13 mouse cellular contexts compared by ENCODE assay signal in the genomic region with DNA sequence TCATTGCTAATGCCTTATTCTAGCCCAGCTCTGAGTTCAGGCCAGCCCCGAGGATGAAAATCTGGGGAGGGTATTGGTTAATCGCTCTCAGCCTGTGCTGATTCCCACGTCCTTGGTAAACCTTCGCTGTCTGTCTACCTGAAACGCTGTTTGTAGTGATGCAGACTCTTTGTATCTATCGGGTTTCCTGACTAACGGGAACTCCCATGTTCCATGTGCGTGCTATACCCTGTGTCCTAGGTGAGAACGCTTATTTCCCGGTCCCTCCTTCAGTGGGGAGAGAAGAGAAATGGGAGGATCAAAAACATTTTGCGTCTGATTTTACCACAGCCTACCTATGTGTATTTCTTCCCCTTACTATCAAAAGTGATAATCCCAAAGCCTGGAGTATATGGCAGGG. TPM values are rescaled to one million over a fixed set of nuclear protein-coding genes. Genes with fewer than 3 reads are reported as not detected.
DNase-seq lines count a peak whose midpoint lies in the region; ATAC-seq and TF ChIP-seq lines count a peak whose summit lies in the region.
"Had no signal": no experiment of that assay in that cellular context is flagged by ENCODE, and none has a peak within 500 bp of the region (broad histone marks: within the 10 kb centered on the region; RNA-seq: fewer than 3 reads in every experiment).

No protein-coding gene starts in this region.

- TF ChIP-seq POLR2A in MEL (IDR thresholded peaks at IDR 0.05; ENCODE audit: control insufficient read depth in 1 of 2, insufficient read depth in 1 of 2, low read depth in 1 of 2, low read length in 2 of 2, poor library complexity in 1 of 2), result no peak

- peaks cover 56% of the 10 kb centered on the region for H3K4me1 ChIP-seq in kidney, embryonic 15.5 days
- H3K4me1 ChIP-seq in MEL (ENCODE audit: control insufficient read depth in 1 of 2, insufficient read depth in 2 of 2, low read length in 2 of 2), result peaks cover 13 to 46% of the 10 kb centered on the region in 2 experiments
- H3K4me1 ChIP-seq in brown adipose tissue, adult 24 weeks (ENCODE audit: control insufficient read depth, insufficient read depth, insufficient read length, low read length), result no peaks in the 10 kb centered on the region; the same call in 1 of the 2 replicates
- H3K4me1 ChIP-seq in liver, embryonic 14.5 days (replicated peaks; ENCODE audit: control insufficient read depth in 2 of 2, insufficient read depth in 2 of 2, low read length in 1 of 2), result peaks cover 6 to 51% of the 10 kb centered on the region in 2 experiments

- H3K4me2 ChIP-seq in kidney, embryonic 15.5 days, result peak overlapping the region; percentile 50; the same call in 1 of the 2 replicates
- peak overlapping the region; percentile 63 for H3K4me2 ChIP-seq in liver, embryonic 14.5 days (ENCODE audit: low read depth)

- H3K36me3 ChIP-seq in kidney, embryonic 15.5 days, result no peaks in the 10 kb centered on the region
- H3K36me3 ChIP-seq in MEL (ENCODE audit: control insufficient read depth in 1 of 2, insufficient read depth in 2 of 2, low read length in 2 of 2), result peaks cover 0 to 27% of the 10 kb centered on the region in 2 experiments; a peak in 2 of 4 replicates
- H3K36me3 ChIP-seq in liver, embryonic 14.5 days (replicated peaks; ENCODE audit: control insufficient read depth, insufficient read depth, low read depth), result no peaks in the 10 kb centered on the region
- H3K36me3 ChIP-seq: embryonic facial prominence, embryonic 12.5 days; neural tube, embryonic 12.5 days had no signal

- no peak overlapping the region for H3K9ac ChIP-seq in kidney, embryonic 15.5 days
- peak overlapping the region; percentile 76 for H3K9ac ChIP-seq in MEL (ENCODE audit: control insufficient read depth, low read depth, low read length, poor library complexity, severe bottlenecking)
- no peak overlapping the region; the same call in 1 of the 2 replicates for H3K9ac ChIP-seq in liver, embryonic 14.5 days (replicated peaks)
- H3K9ac ChIP-seq: embryonic facial prominence, embryonic 12.5 days had no signal

- TF ChIP-seq CTCF in MEL (IDR thresholded peaks at IDR 0.05 in 2 of 3, conservative IDR thresholded peaks at IDR 0.05 in 1 of 3; ENCODE audit: control insufficient read depth in 1 of 3, insufficient read depth in 1 of 3, low read depth in 2 of 3, low read length in 3 of 3, poor library complexity in 1 of 3, severe bottlenecking in 1 of 3), result no peak
- TF ChIP-seq CTCF in liver, embryonic 14.5 days (IDR thresholded peaks at IDR 0.05; ENCODE audit: low read depth), result no peak

- TF ChIP-seq EP300 in MEL (IDR thresholded peaks at IDR 0.05; ENCODE audit: low read depth in 1 of 2, low read length in 2 of 2), result no peak
- TF ChIP-seq EP300 in liver, embryonic 14.5 days (IDR thresholded peaks at IDR 0.05; ENCODE audit: low read depth), result no peak

- no peaks in the 10 kb centered on the region for H3K27me3 ChIP-seq in kidney, embryonic 15.5 days
- H3K27me3 ChIP-seq in MEL (ENCODE audit: control insufficient read depth in 1 of 2, insufficient read depth in 2 of 2, low read length in 2 of 2), result no peaks in the 10 kb centered on the region
- H3K27me3 ChIP-seq in liver, embryonic 14.5 days (ENCODE audit: control insufficient read depth, insufficient read depth, low read length), result no peaks in the 10 kb centered on the region
- H3K27me3 ChIP-seq: embryonic facial prominence, embryonic 12.5 days; neural tube, embryonic 12.5 days had no signal

- H3K4me3 ChIP-seq in kidney, embryonic 15.5 days (replicated peaks), result no peak overlapping the region
- peak overlapping the region; percentile 72 to 75 for H3K4me3 ChIP-seq in MEL (ENCODE audit: control insufficient read depth in 1 of 2, insufficient read depth in 1 of 2, low read depth in 2 of 2, low read length in 2 of 2)
- H3K4me3 ChIP-seq in brown adipose tissue, adult 24 weeks (ENCODE audit: insufficient read depth, low read depth, low read length), result no peak overlapping the region
- H3K4me3 ChIP-seq in liver, embryonic 14.5 days (ENCODE audit: insufficient read depth in 1 of 2, low read depth in 2 of 2, low read length in 2 of 2), result no peak overlapping the region
- H3K4me3 ChIP-seq: embryonic facial prominence, embryonic 12.5 days; neural tube, embryonic 12.5 days had no signal

- WGBS in kidney, embryonic 15.5 days, result 41% methylated on average over 11 of the region's 11 CpGs
- 21% methylated on average over 11 of the region's 11 CpGs for WGBS in liver, embryonic 14.5 days (ENCODE audit: insufficient replicate concordance)

- no peak for DNase-seq in kidney, adult 18-20 months
- peak; percentile 60 for DNase-seq in MEL (ENCODE audit: low read depth, low spot score)
- no peak for DNase-seq in liver, embryonic 14.5 days (ENCODE audit: low read depth in 3 of 3, low spot score in 3 of 3)
- DNase-seq in cerebellum, adult 11 months, result no peak
- DNase-seq in cerebellum, adult 18-20 months, result no peak
- DNase-seq: adrenal gland, adult 8-10 months; cerebellum, adult 9-10 months; right cerebral cortex, postnatal 14 days had no signal

- H3K27ac ChIP-seq in kidney, embryonic 15.5 days, result 0 out of 2 replicates have a peak overlapping the region, but pooled peaks have one; percentile 27
- peak overlapping the region; percentile 87 for H3K27ac ChIP-seq in MEL (ENCODE audit: control insufficient read depth, low read depth, low read length)
- H3K27ac ChIP-seq in brown adipose tissue, adult 24 weeks (replicated peaks; ENCODE audit: low read depth, low read length), result 0 out of 2 replicates have a peak overlapping the region, but pooled peaks have one; percentile 22
- no peak overlapping the region for H3K27ac ChIP-seq in liver, embryonic 14.5 days
- H3K27ac ChIP-seq: embryonic facial prominence, embryonic 12.5 days; kidney, postnatal 0 days; neural tube, embryonic 12.5 days had no signal

- H3K79me2 ChIP-seq in MEL (ENCODE audit: control insufficient read depth, insufficient read depth, low read length, poor library complexity), result peaks cover 2% of the 10 kb centered on the region; the same call in 1 of the 2 replicates

- no peak; the same call in 1 of the 2 replicates for TF ChIP-seq RAD21 in MEL (IDR thresholded peaks at IDR 0.05; ENCODE audit: low read depth, low read length)

- ATAC-seq in kidney, embryonic 15.5 days (replicated peaks; ENCODE audit: low FRiP score), result no peak
- ATAC-seq in liver, embryonic 14.5 days (ENCODE audit: insufficient read depth), result no peak

- no peaks in the 10 kb centered on the region for H3K9me3 ChIP-seq in kidney, embryonic 15.5 days (replicated peaks)
- H3K9me3 ChIP-seq in MEL (replicated peaks; ENCODE audit: insufficient read depth, low read length), result no peaks in the 10 kb centered on the region
- no peaks in the 10 kb centered on the region for H3K9me3 ChIP-seq in liver, embryonic 14.5 days (ENCODE audit: control insufficient read depth, low read length)
- H3K9me3 ChIP-seq: embryonic facial prominence, embryonic 12.5 days; neural tube, embryonic 12.5 days had no signal

TF ChIP-seq in MEL, 35 proteins besides CTCF, POLR2A, EP300 and RAD21:
- TF ChIP-seq MYC (IDR thresholded peaks at IDR 0.05; ENCODE audit: low read depth, low read length) (peak; percentile 53; the same call in 1 of the 2 replicates), UBTF (IDR thresholded peaks at IDR 0.05; ENCODE audit: borderline replicate concordance, insufficient read depth, low read depth, low read length) (no peak), MAX (IDR thresholded peaks at IDR 0.05; ENCODE audit: low read length) (0 out of 2 replicates have a peak, but pooled peaks have one; percentile 35), NRF1 (IDR thresholded peaks at IDR 0.05; ENCODE audit: insufficient read depth, low read depth, low read length, poor library complexity, severe bottlenecking) (no peak), POLR2AphosphoS2 (IDR thresholded peaks at IDR 0.05; ENCODE audit: low read length) (0 out of 2 replicates have a peak, but pooled peaks have one; percentile 7), CHD1 (IDR thresholded peaks at IDR 0.05; ENCODE audit: low read depth, low read length) (0 out of 2 replicates have a peak, but pooled peaks have one; percentile 35)
TF ChIP-seq in MEL: peak in this region for 4.

RNA-seq across cellular contexts. Expression of gene Sec22b, which starts 31.8 kb away (rescaled TPM):
- 130 TPM in 2 replicates for polyA plus RNA-seq in kidney, embryonic 15.5 days (2015; fragmentation: Nextera tagmentation; extraction: Ambion mirVana)
- 35.3 and 36.8 TPM in 2 replicates for total RNA-seq in MEL (2012; rRNA removed)
- 10 to 100 TPM in 1 of 2 experiments, not detected in 1; 43.3 TPM for polyA plus RNA-seq in MEL (2012; ENCODE audit: insufficient read depth in 1 of 2, insufficient read length in 2 of 2, low read depth in 1 of 2, low replicate concordance in 2 of 2, missing spikeins in 1 of 2)
- 53.2 and 65.3 TPM in 2 replicates for polyA plus RNA-seq in brown adipose tissue, adult 24 weeks (2012; ENCODE audit: insufficient read depth, insufficient read length, missing spikeins)
- polyA plus RNA-seq in liver, embryonic 14.5 days (2012; rRNA removed), result 16.9 and 22.6 TPM in 2 replicates
- 57.7 and 63.5 TPM in 2 replicates for polyA plus RNA-seq in liver, embryonic 14.5 days (2014; fragmentation: Nextera tagmentation; extraction: Ambion mirVana)

RNA-seq across cellular contexts. Expression of gene Pde4dip, which starts 44.3 kb away (rescaled TPM):
- 23.2 and 23.5 TPM in 2 replicates for polyA plus RNA-seq in kidney, embryonic 15.5 days (2015; fragmentation: Nextera tagmentation; extraction: Ambion mirVana)
- total RNA-seq in MEL (2012; rRNA removed), result 52.4 and 53.3 TPM in 2 replicates
- 10 to 100 TPM in 1 of 2 experiments, not detected in 1; 47.6 TPM for polyA plus RNA-seq in MEL (2012; ENCODE audit: insufficient read depth in 1 of 2, insufficient read length in 2 of 2, low read depth in 1 of 2, low replicate concordance in 2 of 2, missing spikeins in 1 of 2)
- 54.7 and 64.1 TPM in 2 replicates for polyA plus RNA-seq in brown adipose tissue, adult 24 weeks (2012; ENCODE audit: insufficient read depth, insufficient read length, missing spikeins)
- polyA plus RNA-seq in liver, embryonic 14.5 days (2012; rRNA removed), result 2.3 and 4.0 TPM in 2 replicates
- polyA plus RNA-seq in liver, embryonic 14.5 days (2014; fragmentation: Nextera tagmentation; extraction: Ambion mirVana), result 5.8 and 6.7 TPM in 2 replicates

Comparison
In these comparisons a context has a peak if more than half of its experiments do, and no peak if none do; other contexts are left out.
1. H3K4me3 ChIP-seq: peak in MEL (2 of 2); none in kidney, embryonic 15.5 days (single experiment), brown adipose tissue, adult 24 weeks (single experiment) and liver, embryonic 14.5 days (0 of 2).